Mouse (Mus musculus) intestine, embryonic 16.5 days (tissue): ENCODE measurements around the gene Gm1043. TPM values are rescaled to one million over a fixed set of nuclear protein-coding genes. Genes with fewer than 3 reads are reported as not detected.

ENCODE experiments used
- ATAC-seq: fragments of 200-750 bp; cut with Nextera tagmentation; 2 replicates; pipeline ENCODE4 v1.8.0; 2017; ENCODE audit warnings: moderate TSS enrichment, moderate library complexity
- H3K27ac ChIP-seq: fragments of 300-500 bp; sonication (generic); 2 replicates; pipeline ENCODE4 v1.5.1; 2014; ENCODE audit warnings: mild to moderate bottlenecking, low read length
- H3K27me3 ChIP-seq: fragments of 300-500 bp; sonication (generic); replicated peaks from 2 replicates; pipeline ENCODE4 v1.6.1; 2014; ENCODE audit warnings: low read length, control low read depth, mixed read lengths; ENCODE audit not compliant: control insufficient read depth, insufficient read depth
- H3K36me3 ChIP-seq: fragments of 300-500 bp; sonication (generic); 2 replicates; pipeline ENCODE4 v1.6.1; 2014; ENCODE audit warnings: low read length, control low read depth; ENCODE audit not compliant: control insufficient read depth, insufficient read depth
- H3K4me1 ChIP-seq: fragments of 300-500 bp; sonication (generic); 2 replicates; pipeline ENCODE4 v1.6.1; 2014; ENCODE audit warnings: low read length, control low read depth, mixed read lengths; ENCODE audit not compliant: control insufficient read depth, insufficient read depth
- H3K4me2 ChIP-seq: fragments of 300-500 bp; sonication (generic); 2 replicates; pipeline ENCODE4 v1.6.1; 2014; ENCODE audit warnings: low read depth, low read length, control low read depth
- H3K4me3 ChIP-seq: fragments of 300-500 bp; sonication (generic); 2 replicates; pipeline ENCODE4 v1.5.1; 2014; ENCODE audit warnings: mild to moderate bottlenecking, low read length
- H3K9ac ChIP-seq: fragments of 300-500 bp; sonication (generic); 2 replicates; pipeline ENCODE4 v1.6.1; 2014; ENCODE audit warnings: low read depth, low read length
- H3K9me3 ChIP-seq: fragments of 300-500 bp; sonication (generic); 2 replicates; pipeline ENCODE4 v1.6.1; 2016; ENCODE audit warnings: low read length, control low read depth; ENCODE audit not compliant: control insufficient read depth
- WGBS: fragments of 180-500 bp; shearing (Covaris S2); extraction: QIAGEN DNeasy Blood & Tissue Kit; methylation state at CpG from one replicate; pipeline ENCODE4 v1.1.7; 2014; 5-methylcytosine and 5-hydroxymethylcytosine counted together
- polyA plus RNA-seq: library from polyadenylated mRNA; unstranded; fragments of >200 nt; fragmentation: Nextera tagmentation; extraction: Ambion mirVana; gene quantifications from 2 replicates; pipeline ENCODE4 v1.2.1, GENCODE M21; 2015

The Gm1043 gene
- polyA plus RNA-seq, 1 experiment from 2014 or later: 0.04 TPM

DNA sequence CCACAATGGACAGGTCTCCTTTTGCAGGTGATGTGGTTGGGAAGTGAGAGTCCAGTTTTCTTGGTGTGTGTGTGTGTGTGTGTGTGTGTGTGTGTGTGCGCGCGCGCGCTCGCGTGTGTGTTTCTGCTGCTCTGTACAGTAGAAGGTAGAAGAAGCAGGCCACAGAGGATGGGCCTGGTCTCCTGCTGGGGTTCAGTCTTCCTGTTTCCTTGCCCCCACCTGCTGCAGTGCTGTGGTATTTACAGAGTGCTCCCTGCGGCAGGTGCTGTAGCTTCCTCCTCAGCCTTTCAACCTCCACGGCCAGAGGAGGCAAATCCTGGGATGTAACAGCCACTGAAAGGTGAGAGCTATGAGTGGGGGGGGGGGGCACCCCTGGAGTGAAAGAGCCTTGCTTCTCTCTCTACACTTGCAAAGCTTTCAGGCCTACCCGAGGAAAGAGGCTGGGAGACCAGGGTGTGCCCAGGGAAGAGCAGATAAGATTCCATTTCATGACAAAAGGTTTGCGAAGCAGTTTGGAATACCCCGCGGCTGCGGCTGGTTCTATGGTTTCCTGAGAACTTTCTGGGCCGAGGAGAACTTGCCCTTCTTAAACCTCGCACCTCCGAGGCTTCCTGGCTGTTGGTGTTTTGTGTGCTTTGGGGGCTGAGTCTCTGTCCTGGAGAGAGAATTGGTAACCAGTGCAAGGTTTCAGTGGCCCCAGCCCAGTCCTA, 37.8 kb upstream of the Gm1043 start:
- no peak for ATAC-seq
- H3K36me3 ChIP-seq: no peaks in the 10 kb centered on the region
- no peak overlapping the region; the same call in 1 of the 2 replicates for H3K9ac ChIP-seq
- no peak overlapping the region for H3K4me2 ChIP-seq
- H3K9me3 ChIP-seq: no peaks in the 10 kb centered on the region
- H3K27ac ChIP-seq: peak overlapping the region; percentile 66; the same call in 1 of the 2 replicates
- no peak overlapping the region for H3K4me3 ChIP-seq
- H3K4me1 ChIP-seq: peaks cover 18% of the 10 kb centered on the region
- H3K27me3 ChIP-seq: no peaks in the 10 kb centered on the region
- 48% methylated on average over 17 of the region's 17 CpGs for WGBS

DNA sequence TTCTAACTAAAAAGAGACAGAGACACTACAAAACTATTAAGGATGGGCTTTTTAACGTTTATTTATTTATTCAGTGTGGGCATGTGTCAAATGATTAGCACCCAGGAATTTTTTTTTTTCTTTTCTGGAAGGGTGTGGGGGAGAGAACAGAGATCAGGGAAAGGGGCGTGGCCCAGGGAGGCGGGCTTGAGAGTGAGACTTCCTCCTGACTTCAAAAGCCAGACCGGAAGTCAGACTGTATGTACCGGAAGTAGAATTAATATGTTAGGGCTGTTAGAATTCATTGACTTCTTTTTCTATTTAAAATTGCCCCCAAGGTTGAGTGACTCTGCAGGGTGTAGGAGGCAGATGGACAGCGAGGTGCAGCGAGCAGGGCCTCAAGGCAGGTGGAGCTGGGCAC, 37.2 kb upstream of the Gm1043 start:
- Histone ChIP-seq H3K4me2 (no peak overlapping the region), H3K27me3 (no peaks in the 10 kb centered on the region), H3K9ac (no peak overlapping the region), H3K4me1 (peaks cover 24% of the 10 kb centered on the region), H3K4me3 (no peak overlapping the region), H3K9me3 (no peaks in the 10 kb centered on the region), H3K36me3 (no peaks in the 10 kb centered on the region), H3K27ac (peak overlapping the region; percentile 66; the same call in 1 of the 2 replicates)
- WGBS: 62% methylated on average over 7 of the region's 7 CpGs
- ATAC-seq: no peak

DNA sequence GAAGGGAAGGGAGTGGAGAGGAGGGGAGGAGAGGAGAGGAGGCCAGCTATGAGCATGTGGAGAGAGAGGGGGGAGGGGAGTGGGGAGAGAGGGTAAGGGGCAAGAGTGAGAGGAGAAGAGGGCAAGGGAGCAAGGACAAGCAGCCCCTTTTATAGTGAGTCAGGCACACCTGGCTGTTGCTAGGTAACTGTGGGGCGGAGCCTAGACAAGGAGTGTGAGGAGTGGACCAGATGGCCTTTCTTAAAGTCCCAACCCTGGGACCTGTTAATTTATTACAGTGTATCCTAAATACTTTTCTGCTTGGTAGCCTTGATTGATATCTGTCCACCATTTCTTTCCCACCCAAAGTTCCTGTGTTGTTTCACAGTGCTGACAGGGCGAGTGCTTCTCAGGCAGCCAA, 36.1 kb upstream of the Gm1043 start:
- no peak overlapping the region for H3K4me2 ChIP-seq
- H3K36me3 ChIP-seq: no peaks in the 10 kb centered on the region
- ATAC-seq: no peak
- H3K9ac ChIP-seq: no peak overlapping the region
- peaks cover 25% of the 10 kb centered on the region for H3K4me1 ChIP-seq
- H3K27me3 ChIP-seq: no peaks in the 10 kb centered on the region
- H3K27ac ChIP-seq: no peak overlapping the region
- no peak overlapping the region for H3K4me3 ChIP-seq
- WGBS: 85% methylated on average over 2 of the region's 2 CpGs
- H3K9me3 ChIP-seq: no peaks in the 10 kb centered on the region

DNA sequence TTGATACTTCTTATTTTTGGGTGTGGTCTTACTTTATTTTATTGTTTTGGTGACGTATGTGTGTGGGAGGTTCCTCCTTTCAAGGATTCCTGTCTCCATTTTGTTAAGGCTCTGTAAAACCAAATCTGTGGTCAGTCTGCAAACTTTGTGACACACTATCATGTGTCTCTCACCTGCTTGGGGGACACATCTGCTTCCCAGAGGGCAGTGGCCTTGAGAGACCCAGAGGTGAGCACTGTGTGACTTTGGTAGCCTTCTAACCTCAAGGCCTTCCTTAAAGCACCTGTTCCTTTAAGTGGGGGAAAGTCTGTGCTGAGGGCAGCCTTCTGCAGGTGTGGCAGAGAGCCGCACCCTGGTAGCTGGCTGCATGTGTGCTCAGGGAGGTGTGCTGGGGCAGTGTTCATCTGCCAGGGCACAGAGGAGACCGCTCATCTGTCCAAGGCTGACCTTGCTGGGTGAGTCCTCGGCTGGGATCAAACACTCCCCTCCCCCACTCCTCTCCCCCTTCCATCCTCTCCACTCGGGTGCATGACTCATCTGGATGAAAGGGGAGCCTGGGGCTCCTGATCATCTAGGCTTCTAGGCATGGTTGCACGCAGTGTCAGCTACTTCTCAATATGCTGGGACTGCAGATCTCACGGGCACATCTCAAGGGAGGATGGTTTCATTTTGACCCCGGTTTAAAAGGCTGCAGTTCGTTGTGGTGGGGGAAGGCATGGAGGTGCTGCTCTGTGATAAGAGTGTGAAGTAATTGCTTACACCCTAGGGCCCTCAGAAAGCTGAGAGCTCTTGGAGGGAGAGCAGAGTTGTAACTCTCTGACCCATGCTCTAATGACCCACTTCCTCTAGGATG, 34.4 kb upstream of the Gm1043 start:
- ATAC-seq: peak; percentile 93
- Histone ChIP-seq H3K4me1 (peaks cover 25% of the 10 kb centered on the region), H3K36me3 (no peaks in the 10 kb centered on the region), H3K4me3 (peak overlapping the region; percentile 45), H3K4me2 (peak overlapping the region; percentile 44), H3K9me3 (no peaks in the 10 kb centered on the region), H3K9ac (peak overlapping the region; percentile 50), H3K27ac (peak overlapping the region; percentile 87), H3K27me3 (no peaks in the 10 kb centered on the region)
- 19% methylated on average over 9 of the region's 9 CpGs for WGBS

DNA sequence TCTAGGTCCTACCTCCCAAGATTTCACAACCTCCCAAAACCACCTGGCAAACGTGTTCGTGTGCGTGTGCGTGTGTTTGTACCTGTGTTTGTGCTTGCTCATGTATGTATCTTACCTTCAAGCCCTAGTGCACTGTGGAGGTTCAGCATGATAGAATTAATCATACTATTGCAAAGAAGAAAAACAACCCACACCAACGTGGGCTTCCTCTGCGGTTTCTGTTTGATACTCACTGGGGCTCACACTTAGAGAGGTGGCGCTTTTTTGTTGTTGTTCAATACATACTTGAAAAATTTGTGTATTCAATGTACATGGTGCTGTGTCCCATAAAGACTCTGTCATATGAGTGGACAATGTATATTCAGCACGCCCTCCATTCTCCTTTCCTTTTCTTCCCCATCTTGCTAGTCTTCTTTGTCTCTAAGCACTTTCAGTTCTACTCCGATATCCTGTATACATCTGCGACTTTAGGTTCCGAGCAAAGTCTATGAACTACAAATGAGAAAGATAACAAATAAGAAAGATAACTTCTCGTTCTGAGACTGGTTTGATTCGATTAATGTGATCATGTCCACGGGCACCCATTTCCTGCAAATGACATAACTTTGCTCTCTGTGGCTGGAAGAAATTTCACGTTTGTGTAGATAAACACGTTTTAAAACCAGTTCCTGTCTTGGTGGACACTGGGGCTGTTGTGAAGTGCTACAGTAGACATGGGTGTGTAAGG, 33.6 kb upstream of the Gm1043 start:
- H3K4me2 ChIP-seq: peak overlapping the region; percentile 44

DNA sequence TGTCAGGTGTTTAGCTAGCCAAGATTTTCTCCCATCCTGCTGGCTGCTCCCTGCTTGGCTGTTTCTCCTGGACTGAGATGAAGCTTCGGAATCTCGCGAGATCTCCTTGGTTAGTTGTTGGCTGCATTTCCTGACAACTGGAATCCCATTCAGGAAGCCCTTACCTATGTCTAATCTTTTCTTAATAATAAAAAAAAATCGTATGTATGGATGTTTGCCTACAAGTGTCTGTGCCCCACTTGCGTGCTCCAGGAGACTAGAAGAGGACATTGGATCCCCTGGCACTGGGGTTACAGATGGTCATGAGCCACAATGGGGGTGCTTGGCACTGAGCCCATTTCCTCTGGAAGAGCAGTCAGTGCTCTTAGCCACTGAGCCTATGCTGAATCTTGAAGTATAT, 32.3 kb upstream of the Gm1043 start:
- ATAC-seq: no peak
- no peak overlapping the region for H3K4me3 ChIP-seq
- no peak overlapping the region for H3K27ac ChIP-seq
- H3K27me3 ChIP-seq: no peaks in the 10 kb centered on the region
- no peaks in the 10 kb centered on the region for H3K9me3 ChIP-seq
- WGBS: 81% methylated on average over 5 of the region's 5 CpGs
- H3K4me1 ChIP-seq: peaks cover 23% of the 10 kb centered on the region
- no peaks in the 10 kb centered on the region for H3K36me3 ChIP-seq
- H3K4me2 ChIP-seq: no peak overlapping the region
- no peak overlapping the region for H3K9ac ChIP-seq

More for the DNA sequence above, 33.6 kb upstream of the Gm1043 start:
- no peaks in the 10 kb centered on the region for H3K9me3 ChIP-seq
- 60% methylated on average over 16 of the region's 16 CpGs for WGBS
- H3K4me3 ChIP-seq: peak overlapping the region; percentile 45
- H3K4me1 ChIP-seq: peaks cover 25% of the 10 kb centered on the region
- H3K27me3 ChIP-seq: no peaks in the 10 kb centered on the region
- ATAC-seq: no peak
- H3K9ac ChIP-seq: peak overlapping the region; percentile 50
- H3K27ac ChIP-seq: peak overlapping the region; percentile 87
- no peaks in the 10 kb centered on the region for H3K36me3 ChIP-seq

DNA sequence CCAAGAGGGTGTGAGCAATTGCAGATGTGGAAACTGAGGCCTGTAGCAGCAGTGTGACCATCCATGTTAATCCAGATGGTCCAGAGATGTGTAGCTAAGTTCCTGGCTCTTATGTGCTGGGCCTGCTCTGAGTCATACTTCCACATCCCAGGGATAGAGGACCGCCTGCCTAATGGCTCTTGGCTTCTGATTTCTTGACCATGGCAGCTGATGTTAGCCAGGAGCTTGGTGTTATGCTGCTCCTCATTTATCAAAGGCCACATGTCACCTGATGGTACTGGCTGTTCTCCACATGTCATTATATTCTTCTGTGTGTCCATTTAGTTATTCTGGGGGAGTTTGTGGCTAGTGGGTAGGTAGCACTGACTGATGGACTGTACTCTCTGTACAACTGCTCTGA, 29.4 kb upstream of the Gm1043 start:
- no peak overlapping the region for H3K27ac ChIP-seq
- no peaks in the 10 kb centered on the region for H3K9me3 ChIP-seq
- no peak for ATAC-seq
- no peak overlapping the region for H3K4me3 ChIP-seq
- peaks cover 13% of the 10 kb centered on the region for H3K4me1 ChIP-seq
- H3K4me2 ChIP-seq: no peak overlapping the region
- H3K36me3 ChIP-seq: no peaks in the 10 kb centered on the region
- H3K9ac ChIP-seq: no peak overlapping the region
- 70% methylated on average over 1 of the region's 1 CpGs for WGBS
- no peaks in the 10 kb centered on the region for H3K27me3 ChIP-seq

DNA sequence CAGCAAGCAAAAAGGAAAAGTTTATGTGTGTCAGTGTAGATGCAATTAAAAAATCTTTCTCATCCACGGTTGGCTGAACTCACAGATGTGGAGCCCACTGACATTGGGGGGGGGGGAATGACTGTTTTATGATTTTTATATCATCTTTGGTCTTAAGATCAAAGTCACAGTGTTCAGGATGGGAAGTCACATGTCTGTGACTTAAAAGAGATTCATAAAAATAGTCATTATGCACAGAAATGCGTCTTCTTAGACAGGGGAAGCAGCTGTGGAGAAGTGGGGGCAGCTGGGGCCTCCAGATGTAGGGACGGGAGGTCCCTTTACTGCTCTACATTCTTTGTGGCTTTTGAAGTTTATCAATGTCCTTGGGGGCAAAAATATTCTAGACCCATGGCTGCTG, 28.7 kb upstream of the Gm1043 start:
- Histone ChIP-seq H3K9me3 (no peaks in the 10 kb centered on the region), H3K36me3 (no peaks in the 10 kb centered on the region), H3K4me2 (no peak overlapping the region), H3K9ac (no peak overlapping the region), H3K27ac (no peak overlapping the region), H3K27me3 (no peaks in the 10 kb centered on the region), H3K4me1 (peaks cover 19% of the 10 kb centered on the region), H3K4me3 (no peak overlapping the region)
- WGBS: 71% methylated on average over 3 of the region's 3 CpGs
- no peak for ATAC-seq

DNA sequence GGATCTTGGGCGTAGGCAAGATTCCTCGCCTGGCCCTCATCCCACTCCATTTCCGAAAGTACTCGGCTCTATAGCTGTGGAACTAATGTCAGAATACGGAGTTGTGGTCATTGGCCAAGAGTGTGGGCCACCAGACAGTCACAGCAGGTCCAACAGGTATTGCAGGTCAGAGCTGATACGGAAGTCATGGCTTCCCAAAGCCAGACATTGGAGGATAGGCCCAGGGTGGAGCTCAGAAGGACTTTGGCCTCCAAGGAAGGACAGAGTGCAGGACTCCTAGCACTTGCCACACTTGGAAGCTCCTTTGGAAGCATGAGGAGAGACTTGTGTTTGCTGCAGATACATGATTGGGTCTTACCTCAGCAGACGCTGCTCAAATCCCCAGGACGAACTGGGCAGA, 23.6 kb upstream of the Gm1043 start:
- H3K27me3 ChIP-seq: no peaks in the 10 kb centered on the region
- no peaks in the 10 kb centered on the region for H3K9me3 ChIP-seq
- H3K36me3 ChIP-seq: no peaks in the 10 kb centered on the region
- no peak overlapping the region for H3K9ac ChIP-seq
- 62% methylated on average over 8 of the region's 8 CpGs for WGBS
- peaks cover 15% of the 10 kb centered on the region for H3K4me1 ChIP-seq
- H3K4me3 ChIP-seq: peak overlapping the region; percentile 18; the same call in 1 of the 2 replicates
- peak; percentile 94 for ATAC-seq
- peak overlapping the region; percentile 32 for H3K4me2 ChIP-seq
- H3K27ac ChIP-seq: peak overlapping the region; percentile 79
